Mouse (Mus musculus) G1E (cell line): Measurements from ENCODE around the gene Magi1.

Experiments
- CTCF ChIP-seq: IDR thresholded peaks from 2 replicates; pipeline ENCODE4 v1.5.1; 2012; ENCODE audit warnings: low read depth, low read length, inconsistent platforms, mixed read lengths
- GATA1 ChIP-seq: IDR thresholded peaks from 2 replicates; pipeline ENCODE4 v1.6.1; 2012; ENCODE audit warnings: borderline replicate concordance, low read length, inconsistent platforms, mixed read lengths

GRCm38 (mm10) chr6:93800465-93800864, 483.3 kb downstream of the Magi1 start:
- TF ChIP-seq CTCF, result no peak
- TF ChIP-seq GATA1, result no peak
